Mouse (Mus musculus) hindbrain, embryonic 15.5 days (tissue): ENCODE data around the gene Dpp10. TPM values are rescaled to one million over a fixed set of nuclear protein-coding genes. Genes with fewer than 3 reads are reported as not detected.

Source experiments
- ATAC-seq: fragments of 200-750 bp; cut with Nextera tagmentation; 2 replicates; pipeline ENCODE4 v1.8.0; 2017; ENCODE audit warnings: low read depth, moderate number of reproducible peaks, moderate TSS enrichment; ENCODE audit not compliant: low FRiP score
- H3K27ac ChIP-seq: fragments of 300-500 bp; sonication (generic); replicated peaks from 2 replicates; pipeline ENCODE4 v1.5.1; 2015; ENCODE audit warnings: mild to moderate bottlenecking, inconsistent platforms
- H3K27me3 ChIP-seq: fragments of 300-500 bp; sonication (generic); 2 replicates; pipeline ENCODE4 v1.6.1; 2015; ENCODE audit warnings: control low read depth, inconsistent platforms
- H3K36me3 ChIP-seq: fragments of 300-500 bp; sonication (generic); 2 replicates; pipeline ENCODE4 v1.6.1; 2015; ENCODE audit warnings: control low read depth, inconsistent platforms
- H3K4me1 ChIP-seq: fragments of 300-500 bp; sonication (generic); replicated peaks from 2 replicates; pipeline ENCODE4 v1.6.1; 2015; ENCODE audit warnings: control low read depth, inconsistent platforms
- H3K4me2 ChIP-seq: fragments of 300-500 bp; sonication (generic); 2 replicates; pipeline ENCODE4 v1.6.1; 2015; ENCODE audit warnings: moderate library complexity, mild to moderate bottlenecking, inconsistent platforms
- H3K4me3 ChIP-seq: fragments of 300-500 bp; sonication (generic); 2 replicates; pipeline ENCODE4 v1.5.1; 2015; ENCODE audit warnings: mild to moderate bottlenecking, inconsistent platforms
- H3K9ac ChIP-seq: fragments of 300-500 bp; sonication (generic); 2 replicates; pipeline ENCODE4 v1.6.1; 2015; ENCODE audit warnings: inconsistent platforms
- H3K9me3 ChIP-seq: fragments of 300-500 bp; sonication (generic); 2 replicates; pipeline ENCODE4 v1.6.1; 2016; ENCODE audit warnings: control low read depth, inconsistent platforms
- WGBS: fragments of 180-500 bp; shearing (Covaris S2); methylation state at CpG from one replicate; pipeline ENCODE4 v1.1.7; 2015; 5-methylcytosine and 5-hydroxymethylcytosine counted together
- polyA plus RNA-seq: library from polyadenylated mRNA; unstranded; fragments of >200 nt; fragmentation: Nextera tagmentation; extraction: Ambion mirVana; gene quantifications from 2 replicates; pipeline ENCODE4 v1.2.1, GENCODE M21; 2015

Dpp10 gene
- polyA plus RNA-seq, 1 experiment from 2014 or later, result 24.2 TPM

DNA sequence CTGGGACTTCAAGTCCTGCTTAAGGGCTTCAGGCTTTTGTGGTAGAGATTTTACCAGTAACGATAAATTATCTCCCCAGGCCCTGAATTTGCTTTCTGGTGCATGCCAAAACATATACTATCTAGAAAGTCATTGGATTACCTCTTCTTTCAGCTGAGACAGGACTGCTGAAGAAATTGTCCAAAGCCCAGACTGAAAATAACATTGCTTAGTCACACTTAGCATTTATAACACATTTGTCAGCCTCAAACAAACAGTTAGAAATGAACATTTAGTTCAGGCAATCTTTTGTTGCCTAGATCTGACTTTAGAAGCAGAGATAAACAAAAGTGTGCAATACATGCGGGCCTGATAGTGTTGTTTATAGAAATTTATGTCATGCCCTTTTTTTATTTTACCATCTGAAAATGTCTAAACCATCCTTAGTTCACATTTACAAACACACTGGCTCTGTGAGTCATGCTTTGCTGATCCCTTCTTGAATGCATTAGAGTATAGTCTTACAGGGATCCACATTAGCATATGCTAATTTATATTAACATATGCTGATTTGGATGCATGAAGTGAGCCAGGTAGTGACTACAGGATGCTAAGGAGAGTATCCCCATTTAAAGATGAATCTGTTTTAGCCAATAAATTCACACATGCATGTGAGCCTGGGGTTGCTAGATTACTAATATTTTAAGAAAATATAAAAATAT, 59.9 kb downstream of the Dpp10 start:
- no peak overlapping the region for H3K4me2 ChIP-seq
- 76% methylated on average over 2 of the region's 2 CpGs for WGBS
- H3K9ac ChIP-seq, result no peak overlapping the region
- no peaks in the 10 kb centered on the region for H3K27me3 ChIP-seq
- no peaks in the 10 kb centered on the region for H3K4me1 ChIP-seq
- H3K36me3 ChIP-seq, result no peaks in the 10 kb centered on the region
- H3K9me3 ChIP-seq, result no peaks in the 10 kb centered on the region
- H3K4me3 ChIP-seq, result no peak overlapping the region
- no peak for ATAC-seq
- no peak overlapping the region for H3K27ac ChIP-seq

- ATAC-seq, result no peak
- no peak overlapping the region for H3K4me3 ChIP-seq
- H3K36me3 ChIP-seq, result no peaks in the 10 kb centered on the region
- H3K27ac ChIP-seq, result no peak overlapping the region
- H3K27me3 ChIP-seq, result no peaks in the 10 kb centered on the region
- WGBS, result 70% methylated on average over 1 of the region's 1 CpGs
- H3K4me1 ChIP-seq, result no peaks in the 10 kb centered on the region
- no peaks in the 10 kb centered on the region for H3K9me3 ChIP-seq
- H3K4me2 ChIP-seq, result no peak overlapping the region
- H3K9ac ChIP-seq, result no peak overlapping the region
These were observed 66.8 kb downstream of the Dpp10 start for GRCm38 (mm10) chr1:123978597-123978996.

GRCm38 (mm10) chr1:123974621-123975020, 70.7 kb downstream of the Dpp10 start:
- H3K9me3 ChIP-seq, result no peaks in the 10 kb centered on the region
- no peaks in the 10 kb centered on the region for H3K4me1 ChIP-seq
- WGBS, result 26% methylated on average over 3 of the region's 3 CpGs
- ATAC-seq, result no peak
- no peaks in the 10 kb centered on the region for H3K27me3 ChIP-seq
- H3K4me3 ChIP-seq, result no peak overlapping the region
- no peaks in the 10 kb centered on the region for H3K36me3 ChIP-seq
- H3K27ac ChIP-seq, result no peak overlapping the region
- H3K9ac ChIP-seq, result no peak overlapping the region
- no peak overlapping the region for H3K4me2 ChIP-seq

DNA sequence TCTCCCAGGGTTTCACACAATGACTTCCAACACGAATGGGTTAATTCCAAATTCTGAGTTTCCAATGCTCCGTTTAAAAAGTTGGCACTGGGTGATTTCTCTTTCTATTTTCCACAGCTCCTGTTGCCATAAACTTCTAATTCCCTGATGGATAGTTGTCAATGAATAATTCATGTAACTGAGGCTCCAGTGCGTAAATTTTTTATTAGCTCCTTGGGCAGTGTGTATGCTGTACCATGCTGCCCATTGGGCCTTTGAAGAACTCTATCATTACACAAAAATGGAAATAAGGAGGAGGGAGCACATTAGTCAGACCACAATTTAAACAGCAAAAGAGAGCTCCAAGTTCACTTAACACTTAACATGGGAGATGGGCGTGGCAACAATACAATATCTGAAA, 99.2 kb downstream of the Dpp10 start:
- no peaks in the 10 kb centered on the region for H3K4me1 ChIP-seq
- no peak overlapping the region for H3K4me3 ChIP-seq
- H3K27me3 ChIP-seq, result no peaks in the 10 kb centered on the region
- WGBS, result 55% methylated on average over 4 of the region's 4 CpGs
- no peak overlapping the region for H3K9ac ChIP-seq
- no peaks in the 10 kb centered on the region for H3K36me3 ChIP-seq
- H3K9me3 ChIP-seq, result no peaks in the 10 kb centered on the region
- H3K27ac ChIP-seq, result no peak overlapping the region
- H3K4me2 ChIP-seq, result no peak overlapping the region
- ATAC-seq, result no peak

DNA sequence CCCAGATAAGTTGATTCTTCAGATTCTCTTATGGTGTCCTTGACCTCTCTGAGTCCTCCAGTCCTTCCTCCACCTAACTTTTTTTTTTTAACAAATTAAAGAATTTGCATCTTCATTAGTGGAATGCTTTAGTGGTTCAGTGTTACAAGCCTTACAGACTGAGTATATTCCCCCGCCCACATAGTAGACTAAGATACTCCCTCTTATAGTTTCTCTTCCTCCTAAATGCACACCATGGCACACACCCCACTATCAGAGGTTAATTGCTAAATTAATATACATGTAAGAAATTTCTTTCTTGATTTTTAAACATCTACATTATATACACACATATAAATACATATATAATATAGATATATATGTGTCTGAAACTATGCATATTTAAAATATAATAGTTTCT, 104.5 kb downstream of the Dpp10 start:
- ATAC-seq, result no peak
- WGBS, result 92% methylated on average over 1 of the region's 1 CpGs
- no peak overlapping the region for H3K4me3 ChIP-seq

GRCm38 (mm10) chr1:123933812-123934727, 111.3 kb downstream of the Dpp10 start:
- H3K27me3 ChIP-seq, result no peaks in the 10 kb centered on the region
- H3K9me3 ChIP-seq, result no peaks in the 10 kb centered on the region
- H3K4me3 ChIP-seq, result no peak overlapping the region
- 68% methylated on average over 7 of the region's 7 CpGs for WGBS
- H3K36me3 ChIP-seq, result no peaks in the 10 kb centered on the region
- H3K4me1 ChIP-seq, result no peaks in the 10 kb centered on the region
- H3K4me2 ChIP-seq, result no peak overlapping the region
- H3K27ac ChIP-seq, result no peak overlapping the region
- ATAC-seq, result no peak
- H3K9ac ChIP-seq, result no peak overlapping the region

More for the DNA sequence above, 104.5 kb downstream of the Dpp10 start:
- H3K4me2 ChIP-seq, result no peak overlapping the region
- H3K4me1 ChIP-seq, result no peaks in the 10 kb centered on the region
- no peak overlapping the region for H3K27ac ChIP-seq
- H3K9ac ChIP-seq, result no peak overlapping the region
- no peaks in the 10 kb centered on the region for H3K27me3 ChIP-seq
- no peaks in the 10 kb centered on the region for H3K36me3 ChIP-seq
- H3K9me3 ChIP-seq, result no peaks in the 10 kb centered on the region

DNA sequence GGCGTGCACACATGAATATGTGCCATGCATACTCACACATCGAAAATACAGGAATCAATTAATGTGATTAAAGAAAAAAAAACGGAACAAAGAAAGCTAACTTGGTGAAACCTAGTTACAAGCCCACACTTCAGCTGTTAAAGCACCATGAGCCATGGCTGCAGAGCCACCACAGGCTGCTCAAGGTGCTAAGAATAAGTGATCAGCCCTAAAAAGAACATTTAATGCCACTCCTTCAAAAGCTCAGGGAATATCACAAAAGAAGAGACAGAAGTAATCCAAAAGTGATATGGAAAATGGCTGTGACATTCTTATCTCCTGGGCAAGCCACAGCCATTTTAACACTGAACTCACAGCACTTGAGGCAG, 117.4 kb downstream of the Dpp10 start:
- H3K36me3 ChIP-seq, result no peaks in the 10 kb centered on the region
- no peaks in the 10 kb centered on the region for H3K9me3 ChIP-seq
- H3K9ac ChIP-seq, result no peak overlapping the region
- no peaks in the 10 kb centered on the region for H3K27me3 ChIP-seq
- H3K4me2 ChIP-seq, result no peak overlapping the region
- ATAC-seq, result no peak
- H3K27ac ChIP-seq, result no peak overlapping the region
- H3K4me1 ChIP-seq, result peaks cover 10% of the 10 kb centered on the region
- 77% methylated on average over 3 of the region's 3 CpGs for WGBS
- no peak overlapping the region for H3K4me3 ChIP-seq

- no peak overlapping the region for H3K4me2 ChIP-seq
- no peaks in the 10 kb centered on the region for H3K36me3 ChIP-seq
- no peak overlapping the region for H3K4me3 ChIP-seq
- H3K27ac ChIP-seq, result no peak overlapping the region
- no peak overlapping the region for H3K9ac ChIP-seq
- ATAC-seq, result no peak
- H3K27me3 ChIP-seq, result no peaks in the 10 kb centered on the region
- peaks cover 10% of the 10 kb centered on the region for H3K4me1 ChIP-seq
- no peaks in the 10 kb centered on the region for H3K9me3 ChIP-seq
These were observed 117.9 kb downstream of the Dpp10 start for GRCm38 (mm10) chr1:123927278-123928002.

DNA sequence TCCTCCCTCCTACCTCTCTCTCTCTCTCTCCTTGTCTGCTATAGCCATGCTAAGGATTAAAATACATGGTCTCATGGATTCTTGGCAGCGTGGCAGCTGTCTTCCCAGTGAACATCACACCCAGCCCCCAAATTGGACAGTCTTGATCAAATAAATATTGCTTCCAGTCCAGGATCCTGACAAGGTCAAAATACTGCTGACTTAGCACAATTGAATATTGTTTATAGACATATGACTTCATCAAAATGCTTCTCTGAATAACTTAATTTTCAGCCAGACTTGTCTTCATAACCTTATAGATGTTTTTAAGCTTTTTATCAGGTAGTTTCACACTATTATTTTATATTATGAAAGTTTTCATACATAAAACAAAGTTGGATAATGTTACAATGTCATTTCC, 120.5 kb downstream of the Dpp10 start:
- Histone ChIP-seq H3K9me3 (no peaks in the 10 kb centered on the region), H3K27ac (no peak overlapping the region), H3K4me2 (no peak overlapping the region), H3K36me3 (no peaks in the 10 kb centered on the region), H3K9ac (no peak overlapping the region), H3K27me3 (no peaks in the 10 kb centered on the region), H3K4me3 (no peak overlapping the region), H3K4me1 (peaks cover 10% of the 10 kb centered on the region)
- ATAC-seq, result no peak
- WGBS, result 72% methylated on average over 1 of the region's 1 CpGs

DNA sequence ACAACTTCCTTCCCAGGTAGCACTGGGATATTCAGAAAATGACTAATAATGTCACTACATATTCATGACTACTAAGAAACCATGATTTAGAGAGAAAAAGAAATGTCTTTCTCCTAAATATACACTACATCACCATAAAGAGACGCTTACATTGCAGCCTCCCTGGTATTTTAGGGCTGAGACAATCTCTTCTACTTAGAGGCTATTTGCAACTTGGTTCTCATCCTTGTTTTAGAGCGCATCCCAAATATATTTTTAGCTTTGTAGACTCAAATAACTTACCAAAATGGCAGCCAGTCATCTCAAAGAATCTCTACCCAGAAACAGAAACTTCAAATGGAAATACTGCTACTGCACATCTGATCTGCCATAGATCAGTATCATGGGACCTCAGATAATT, 121.5 kb downstream of the Dpp10 start:
- Histone ChIP-seq H3K9ac (no peak overlapping the region), H3K4me3 (no peak overlapping the region), H3K27ac (no peak overlapping the region), H3K4me2 (no peak overlapping the region), H3K36me3 (no peaks in the 10 kb centered on the region), H3K27me3 (no peaks in the 10 kb centered on the region), H3K4me1 (peaks cover 10% of the 10 kb centered on the region), H3K9me3 (no peaks in the 10 kb centered on the region)
- 85% methylated on average over 2 of the region's 2 CpGs for WGBS
- ATAC-seq, result no peak

DNA sequence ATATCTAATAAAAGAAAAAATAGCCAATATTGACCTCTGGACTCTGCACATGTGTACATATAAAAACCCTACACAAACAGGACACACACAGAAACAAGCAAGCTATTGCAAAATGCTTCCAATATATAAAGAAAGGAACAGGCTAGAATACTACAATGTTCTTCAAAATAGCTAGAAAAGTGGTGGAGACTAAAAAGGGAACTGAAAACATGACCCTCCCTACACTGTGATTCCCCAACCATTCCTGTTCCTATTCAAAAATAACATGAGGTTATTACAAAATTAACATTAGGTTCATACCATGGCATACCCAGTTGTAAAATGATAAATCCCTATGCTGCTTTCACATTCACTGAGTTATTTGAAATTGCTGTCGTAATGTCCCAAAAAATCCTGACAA, 125.8 kb downstream of the Dpp10 start:
- Histone ChIP-seq H3K4me3 (no peak overlapping the region), H3K36me3 (no peaks in the 10 kb centered on the region), H3K27me3 (no peaks in the 10 kb centered on the region), H3K27ac (no peak overlapping the region), H3K9me3 (no peaks in the 10 kb centered on the region), H3K9ac (no peak overlapping the region), H3K4me2 (no peak overlapping the region), H3K4me1 (no peaks in the 10 kb centered on the region)
- ATAC-seq, result no peak
- 84% methylated on average over 1 of the region's 1 CpGs for WGBS

DNA sequence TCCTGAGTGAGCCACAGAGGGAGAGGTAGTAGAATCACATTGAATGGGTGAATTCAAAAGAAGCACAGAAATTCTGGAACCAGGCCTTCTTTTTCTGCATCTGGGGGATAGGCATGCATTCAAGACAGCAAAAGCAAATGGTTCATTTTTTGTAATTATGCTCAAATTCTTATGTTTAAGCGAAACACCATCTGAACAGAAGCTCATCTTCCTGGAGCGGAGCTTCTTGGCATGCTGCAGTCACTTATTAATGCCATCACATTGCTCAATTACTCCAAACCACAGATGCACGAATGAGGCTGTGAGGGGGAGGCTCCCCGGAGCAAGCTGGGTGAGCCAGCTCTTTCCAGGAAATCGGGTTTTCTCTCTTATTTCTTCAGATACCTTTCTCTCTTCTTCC, 142.7 kb downstream of the Dpp10 start:
- Histone ChIP-seq H3K4me1 (no peaks in the 10 kb centered on the region), H3K9ac (no peak overlapping the region), H3K36me3 (no peaks in the 10 kb centered on the region), H3K4me3 (no peak overlapping the region), H3K9me3 (no peaks in the 10 kb centered on the region), H3K4me2 (no peak overlapping the region), H3K27ac (no peak overlapping the region), H3K27me3 (no peaks in the 10 kb centered on the region)
- ATAC-seq, result no peak
- WGBS, result 67% methylated on average over 5 of the region's 5 CpGs
